Mouse (Mus musculus) olfactory bulb, adult 2 months (tissue): ENCODE results near the gene Hs3st4.

ENCODE experiments used
- CTCF ChIP-seq: fragments of 200-500 bp; IDR thresholded peaks from 2 replicates; pipeline ENCODE4 v1.5.1; 2012; ENCODE audit warnings: low read depth, mild to moderate bottlenecking, low read length, moderate library complexity; ENCODE audit not compliant: insufficient read depth
- POLR2A ChIP-seq: fragments of 200-500 bp; IDR thresholded peaks from 2 replicates; pipeline ENCODE4 v1.6.1; 2012; ENCODE audit warnings: mild to moderate bottlenecking, low read depth, low read length, moderate library complexity; ENCODE audit not compliant: insufficient read depth

GRCm38 (mm10) chr7:124163301-124163700 is 180.6 kb downstream of the Hs3st4 start:
- TF ChIP-seq CTCF (no peak), POLR2A (no peak)
